Mouse (Mus musculus) C2C12 (cell line): ENCODE measurements at regions not wholly inside any gene's neighbourhood (a gene's known extent, or its start where the extent isn't known, plus 50 kb on each side); places are given as distances from the start of the nearest gene placed in this dataset.

Source experiments
- CEBPB ChIP-seq: IDR thresholded peaks from one replicate; pipeline ENCODE4 v1.6.1; 2011; ENCODE audit warnings: low read depth, mild to moderate bottlenecking, control low read depth, moderate library complexity
- CTCF ChIP-seq: IDR thresholded peaks from one replicate; pipeline ENCODE4 v1.5.1; 2011; ENCODE audit not compliant: control insufficient read depth, insufficient read depth, insufficient read length
- MAX ChIP-seq: IDR thresholded peaks from one replicate; pipeline ENCODE4 v1.6.1; 2011; ENCODE audit warnings: mild to moderate bottlenecking, control low read depth
- USF1 ChIP-seq: IDR thresholded peaks from one replicate; pipeline ENCODE4 v1.6.1; 2011; ENCODE audit warnings: low read depth, mild to moderate bottlenecking, control low read depth, moderate library complexity

- TF ChIP-seq USF1, result no peak
- TF ChIP-seq CTCF, result peak; percentile 50
- TF ChIP-seq CEBPB, result no peak
- no peak for TF ChIP-seq MAX
These were observed 143.0 kb upstream of the Ctnnd2 start for GRCm38 (mm10) chr15:30029257-30029899.
